Mouse (Mus musculus) heart, embryonic 16.5 days (tissue): Measurements from ENCODE around the gene Prrt3. TPM values are rescaled to one million over a fixed set of nuclear protein-coding genes. Genes with fewer than 3 reads are reported as not detected.
A peak's percentile ranks its signal among the peaks of the same experiment; 100 is the strongest.

Source experiments
- ATAC-seq: fragments of 200-750 bp; cut with Nextera tagmentation; replicated peaks from 2 replicates; pipeline ENCODE4 v1.8.0; 2017; ENCODE audit warnings: moderate number of reproducible peaks; ENCODE audit not compliant: insufficient read depth, low FRiP score; ENCODE audit errors: extremely low read depth
- H3K27ac ChIP-seq: fragments of 300-500 bp; sonication (generic); 2 replicates; pipeline ENCODE4 v1.5.1; 2014; ENCODE audit warnings: mild to moderate bottlenecking, low read length, control low read depth, moderate library complexity
- H3K27me3 ChIP-seq: fragments of 300-500 bp; sonication (generic); 2 replicates; pipeline ENCODE4 v1.6.1; 2014; ENCODE audit warnings: low read length, mixed read lengths; ENCODE audit not compliant: control insufficient read depth, insufficient read depth
- H3K36me3 ChIP-seq: fragments of 300-500 bp; sonication (generic); 2 replicates; pipeline ENCODE4 v1.6.1; 2014; ENCODE audit not compliant: control insufficient read depth, insufficient read depth
- H3K4me1 ChIP-seq: fragments of 300-500 bp; sonication (generic); 2 replicates; pipeline ENCODE4 v1.6.1; 2014; ENCODE audit warnings: low read length, mixed read lengths; ENCODE audit not compliant: control insufficient read depth, insufficient read depth
- H3K4me2 ChIP-seq: fragments of 300-500 bp; sonication (generic); 2 replicates; pipeline ENCODE4 v1.6.1; 2014; ENCODE audit warnings: low read depth, mild to moderate bottlenecking, control low read depth, low read length
- H3K4me3 ChIP-seq: fragments of 300-500 bp; sonication (generic); 2 replicates; pipeline ENCODE4 v1.5.1; 2014; ENCODE audit warnings: mild to moderate bottlenecking, control low read depth, low read length
- H3K9ac ChIP-seq: fragments of 300-500 bp; sonication (generic); 2 replicates; pipeline ENCODE4 v1.6.1; 2014; ENCODE audit warnings: low read length, control low read depth
- H3K9me3 ChIP-seq: fragments of 300-500 bp; sonication (generic); replicated peaks from 2 replicates; pipeline ENCODE4 v1.6.1; 2016; ENCODE audit warnings: low read length; ENCODE audit not compliant: control insufficient read depth
- WGBS: fragments of 180-500 bp; shearing (Covaris S2); extraction: QIAGEN DNeasy Blood & Tissue Kit; methylation state at CpG from one replicate; pipeline ENCODE4 v1.1.7; 2014; 5-methylcytosine and 5-hydroxymethylcytosine counted together
- polyA plus RNA-seq: library from polyadenylated mRNA; unstranded; fragments of >200 nt; fragmentation: Nextera tagmentation; extraction: Ambion mirVana; gene quantifications from 2 replicates; pipeline ENCODE4 v1.2.1, GENCODE M21; 2015

Gene Prrt3
- polyA plus RNA-seq, 1 experiment from 2014 or later: 0.26 TPM

DNA sequence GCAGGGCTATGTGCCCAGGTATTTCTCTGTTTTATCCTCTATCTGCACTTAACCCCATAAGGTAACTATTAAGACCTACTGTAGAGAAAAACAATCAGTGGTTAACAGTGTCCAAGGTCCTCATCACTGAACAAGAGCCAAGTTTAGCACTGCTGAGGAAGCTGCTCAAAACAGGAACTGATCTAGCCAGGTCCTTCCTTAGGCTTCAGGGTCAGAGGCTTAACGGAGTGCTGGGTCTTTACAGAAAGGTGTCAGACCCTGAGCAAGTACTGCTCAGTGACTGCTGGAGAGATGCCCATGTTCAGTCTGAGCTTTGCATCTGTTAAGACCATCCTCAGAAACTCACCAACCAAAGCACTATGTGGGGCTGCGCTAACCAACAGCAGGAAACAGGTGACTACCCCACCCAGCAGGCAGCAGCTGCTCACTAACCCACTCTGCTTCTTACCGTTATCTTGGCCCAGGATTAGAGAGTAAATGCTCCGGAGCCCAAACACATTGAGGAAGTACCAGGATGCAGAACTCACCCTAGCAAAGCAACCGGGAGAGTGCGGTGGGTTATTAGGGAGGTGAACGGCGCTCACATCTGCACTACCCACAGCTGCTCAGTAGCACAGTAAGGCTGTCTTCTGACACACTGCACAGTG, 15.8 kb upstream of the Prrt3 start:
- no peak overlapping the region for H3K9ac ChIP-seq
- H3K4me3 ChIP-seq: no peak overlapping the region
- H3K4me2 ChIP-seq: no peak overlapping the region
- no peaks in the 10 kb centered on the region for H3K9me3 ChIP-seq
- no peaks in the 10 kb centered on the region for H3K4me1 ChIP-seq
- H3K36me3 ChIP-seq: peaks cover 84% of the 10 kb centered on the region
- 82% methylated on average over 8 of the region's 8 CpGs for WGBS
- peak overlapping the region; percentile 5; the same call in 1 of the 2 replicates for H3K27ac ChIP-seq
- no peaks in the 10 kb centered on the region for H3K27me3 ChIP-seq
- ATAC-seq: peak; percentile 52

DNA sequence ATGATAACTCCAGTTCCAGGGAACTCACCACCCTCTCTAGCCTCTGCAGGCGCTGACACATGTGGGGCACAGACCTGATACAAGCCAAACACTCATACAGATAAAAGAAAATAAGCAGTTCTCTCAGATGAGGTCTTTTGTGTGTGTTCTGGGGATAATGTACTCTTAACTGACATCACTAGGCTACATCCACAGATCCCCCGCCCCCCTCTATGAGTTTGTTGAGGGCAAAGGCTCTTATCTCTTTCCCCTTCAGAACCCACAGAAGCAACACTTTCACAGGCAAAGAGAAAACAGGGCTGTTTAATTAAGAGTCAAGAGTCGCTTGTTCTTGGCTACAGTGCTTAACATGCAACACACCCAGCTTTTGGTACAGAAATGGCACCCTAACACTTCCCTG, 12.9 kb upstream of the Prrt3 start:
- H3K4me3 ChIP-seq: no peak overlapping the region
- H3K4me1 ChIP-seq: no peaks in the 10 kb centered on the region
- H3K9ac ChIP-seq: no peak overlapping the region
- H3K9me3 ChIP-seq: 0 out of 2 replicates have a peak, but pooled peaks cover 3% of the 10 kb centered on the region
- H3K27ac ChIP-seq: no peak overlapping the region
- H3K27me3 ChIP-seq: no peaks in the 10 kb centered on the region
- ATAC-seq: no peak
- H3K36me3 ChIP-seq: peaks cover 60% of the 10 kb centered on the region
- no peak overlapping the region for H3K4me2 ChIP-seq
- WGBS: 94% methylated on average over 3 of the region's 3 CpGs

DNA sequence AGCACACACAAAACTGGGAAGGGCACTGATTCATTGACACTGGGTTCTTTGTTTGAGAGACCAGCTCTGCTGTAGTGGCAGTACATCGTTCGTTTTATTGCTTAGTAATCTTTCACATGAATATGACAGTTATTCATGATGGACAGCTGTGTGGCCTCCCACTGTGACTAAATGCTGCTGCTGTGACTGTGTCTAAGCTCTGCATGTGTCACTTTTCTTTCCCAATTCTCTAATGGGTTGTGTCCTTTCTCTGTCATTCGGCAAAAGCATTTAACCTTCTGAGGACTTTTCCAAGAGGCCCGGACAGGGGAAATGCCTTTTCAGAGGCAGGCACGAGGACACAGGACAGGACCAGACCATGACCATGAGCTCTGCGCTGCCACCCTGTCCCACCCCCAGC, 12.2 kb upstream of the Prrt3 start:
- ATAC-seq: no peak
- WGBS: 89% methylated on average over 6 of the region's 6 CpGs
- H3K27me3 ChIP-seq: no peaks in the 10 kb centered on the region

DNA sequence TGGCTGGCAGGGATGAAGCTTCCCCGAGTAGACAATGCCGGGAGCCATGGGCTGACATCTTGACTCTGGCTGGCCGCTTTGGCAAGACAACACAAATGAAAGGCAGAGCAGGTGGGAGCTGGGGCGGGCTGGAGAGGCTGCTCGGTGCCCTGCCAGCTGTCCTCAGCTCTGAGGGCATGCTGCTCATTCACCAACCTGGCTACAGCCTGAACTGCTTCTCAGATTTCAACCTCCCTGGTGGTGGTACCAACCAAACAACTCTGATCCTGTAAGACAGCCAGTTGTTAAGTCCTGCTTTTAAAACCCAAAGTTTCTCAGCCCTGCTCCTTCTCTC, 7.2 kb upstream of the Prrt3 start:
- Histone ChIP-seq H3K27me3 (no peaks in the 10 kb centered on the region), H3K4me1 (peaks cover 6% of the 10 kb centered on the region; the same call in 1 of the 2 replicates), H3K36me3 (peaks cover 7% of the 10 kb centered on the region), H3K4me3 (no peak overlapping the region), H3K9ac (no peak overlapping the region), H3K27ac (no peak overlapping the region), H3K9me3 (0 out of 2 replicates have a peak, but pooled peaks cover 3% of the 10 kb centered on the region), H3K4me2 (no peak overlapping the region)
- 68% methylated on average over 5 of the region's 5 CpGs for WGBS
- ATAC-seq: no peak

More for the DNA sequence above, 12.2 kb upstream of the Prrt3 start:
- Histone ChIP-seq H3K4me1 (no peaks in the 10 kb centered on the region), H3K4me3 (no peak overlapping the region), H3K36me3 (peaks cover 54% of the 10 kb centered on the region), H3K27ac (no peak overlapping the region), H3K9me3 (0 out of 2 replicates have a peak, but pooled peaks cover 3% of the 10 kb centered on the region), H3K9ac (no peak overlapping the region), H3K4me2 (no peak overlapping the region)

DNA sequence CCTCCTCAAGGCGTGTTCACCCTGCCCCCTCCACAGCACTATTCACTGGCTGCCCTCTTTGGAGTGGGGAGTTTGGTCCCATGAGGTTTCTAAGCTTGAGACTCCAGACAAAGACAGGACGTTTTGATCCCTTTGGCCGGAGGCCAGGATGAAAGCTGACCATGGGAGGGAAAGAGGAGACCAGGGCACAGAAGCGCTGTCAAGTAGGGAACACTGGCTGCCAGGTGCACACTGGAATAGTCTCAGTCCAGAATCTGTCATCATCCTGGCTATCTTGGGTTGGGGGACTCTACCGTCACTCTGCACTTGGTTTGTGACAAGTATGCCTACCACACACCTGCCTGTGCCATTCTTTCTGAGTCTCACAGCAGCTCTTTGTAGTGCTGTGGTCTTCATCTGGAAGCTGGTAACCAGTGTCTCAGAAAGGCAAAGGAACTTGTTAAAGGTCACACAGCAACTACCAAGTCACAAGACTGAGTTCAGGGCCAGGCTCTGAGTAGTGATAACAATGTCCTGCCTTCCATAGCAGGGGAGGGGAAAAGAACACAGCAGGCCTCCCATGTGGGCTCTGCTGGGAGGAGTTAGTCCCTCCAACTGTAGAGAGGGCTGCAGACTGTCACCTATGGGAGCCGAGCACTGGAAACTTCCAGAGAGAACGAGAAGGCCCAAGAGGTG, 6.7 kb upstream of the Prrt3 start:
- Histone ChIP-seq H3K36me3 (peaks cover 2% of the 10 kb centered on the region), H3K27me3 (no peaks in the 10 kb centered on the region), H3K9ac (no peak overlapping the region), H3K4me3 (no peak overlapping the region), H3K4me1 (peaks cover 6% of the 10 kb centered on the region; the same call in 1 of the 2 replicates), H3K27ac (no peak overlapping the region), H3K9me3 (0 out of 2 replicates have a peak, but pooled peaks cover 3% of the 10 kb centered on the region), H3K4me2 (no peak overlapping the region)
- ATAC-seq: peak; percentile 32; the same call in 1 of the 2 replicates
- WGBS: 40% methylated on average over 7 of the region's 7 CpGs

GRCm38 (mm10) chr6:113507130-113507529, 5.4 kb upstream of the Prrt3 start:
- peaks cover 6% of the 10 kb centered on the region; the same call in 1 of the 2 replicates for H3K4me1 ChIP-seq
- 0 out of 2 replicates have a peak, but pooled peaks cover 6% of the 10 kb centered on the region for H3K9me3 ChIP-seq
- no peak for ATAC-seq

GRCm38 (mm10) chr6:113505689-113506088, 4.0 kb upstream of the Prrt3 start:
- no peak overlapping the region for H3K9ac ChIP-seq
- peaks cover 6% of the 10 kb centered on the region; the same call in 1 of the 2 replicates for H3K4me1 ChIP-seq
- ATAC-seq: no peak
- 0 out of 2 replicates have a peak, but pooled peaks cover 2% of the 10 kb centered on the region for H3K9me3 ChIP-seq
- peaks cover 16% of the 10 kb centered on the region for H3K27me3 ChIP-seq
- no peak overlapping the region for H3K27ac ChIP-seq
- 64% methylated on average over 1 of the region's 1 CpGs for WGBS
- H3K4me3 ChIP-seq: no peak overlapping the region
- H3K4me2 ChIP-seq: no peak overlapping the region
- no peaks in the 10 kb centered on the region for H3K36me3 ChIP-seq

More at GRCm38 (mm10) chr6:113507130-113507529, 5.4 kb upstream of the Prrt3 start:
- Histone ChIP-seq H3K4me2 (no peak overlapping the region), H3K27me3 (peaks cover 2% of the 10 kb centered on the region; the same call in 1 of the 2 replicates), H3K4me3 (no peak overlapping the region), H3K27ac (no peak overlapping the region), H3K36me3 (no peaks in the 10 kb centered on the region), H3K9ac (no peak overlapping the region)

DNA sequence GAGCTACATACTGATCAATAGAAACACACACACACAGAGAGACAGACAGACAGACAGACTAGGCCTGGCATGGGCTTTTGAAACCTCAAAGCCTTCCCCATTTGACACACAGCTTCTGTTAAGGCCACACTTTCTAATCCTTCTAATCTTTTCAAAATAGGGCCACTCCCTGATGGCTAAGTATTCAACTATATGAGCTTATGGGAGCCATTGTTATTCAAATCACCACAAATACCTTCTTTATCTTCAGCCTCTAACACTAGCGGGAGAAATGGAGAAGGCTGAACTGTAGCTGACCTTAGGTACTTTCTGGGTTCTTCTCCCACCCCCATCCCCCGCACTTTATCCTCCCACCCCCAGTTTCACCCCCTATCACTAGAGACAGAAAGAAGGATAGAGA, 1.1 kb upstream of the Prrt3 start:
- Histone ChIP-seq H3K36me3 (no peaks in the 10 kb centered on the region), H3K4me3 (no peak overlapping the region), H3K27ac (no peak overlapping the region), H3K4me2 (no peak overlapping the region), H3K9me3 (0 out of 2 replicates have a peak, but pooled peaks cover 2% of the 10 kb centered on the region), H3K9ac (no peak overlapping the region), H3K4me1 (no peaks in the 10 kb centered on the region), H3K27me3 (peaks cover 20% of the 10 kb centered on the region)
- ATAC-seq: no peak
- 70% methylated on average over 2 of the region's 2 CpGs for WGBS

DNA sequence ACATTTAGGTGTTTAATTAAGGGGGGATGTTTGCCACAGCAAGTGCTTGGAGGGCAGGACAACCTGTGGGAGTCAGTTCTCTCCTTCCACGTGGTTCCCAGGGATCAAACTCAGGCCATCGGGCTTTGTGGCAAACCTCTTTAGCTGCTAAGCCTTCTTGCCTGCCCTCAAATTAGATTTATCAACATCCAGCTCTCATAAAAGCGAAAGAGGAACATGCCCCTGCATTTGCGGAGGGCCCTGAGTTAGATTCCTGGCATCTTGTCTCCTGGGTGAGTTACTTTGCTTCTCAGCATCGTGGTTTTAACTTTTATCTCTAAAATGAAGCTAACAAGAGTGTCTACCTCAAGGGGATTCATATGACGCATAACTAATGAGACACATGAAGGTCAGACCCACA, 2.4 kb downstream of the Prrt3 start:
- Histone ChIP-seq H3K27me3 (peaks cover 27% of the 10 kb centered on the region), H3K4me2 (no peak overlapping the region), H3K27ac (no peak overlapping the region), H3K4me3 (no peak overlapping the region), H3K36me3 (no peaks in the 10 kb centered on the region), H3K9me3 (0 out of 2 replicates have a peak, but pooled peaks cover 2% of the 10 kb centered on the region), H3K9ac (no peak overlapping the region), H3K4me1 (peaks cover 10% of the 10 kb centered on the region)
- 65% methylated on average over 6 of the region's 6 CpGs for WGBS
- no peak for ATAC-seq
